Mouse (Mus musculus) midbrain, embryonic 14.5 days (tissue): ENCODE data around the gene Tenm3. TPM values are rescaled to one million over a fixed set of nuclear protein-coding genes. Genes with fewer than 3 reads are reported as not detected.

ENCODE experiments used
- ATAC-seq: fragments of 200-750 bp; cut with Nextera tagmentation; 2 replicates; pipeline ENCODE4 v1.8.0; 2017; ENCODE audit warnings: moderate number of reproducible peaks, moderate library complexity; ENCODE audit not compliant: low FRiP score, low TSS enrichment
- DNase-seq: peaks from one replicate; pipeline ENCODE4 v3.0.0-alpha.2; 2015
- H3K27ac ChIP-seq: fragments of 300-500 bp; sonication (generic); replicated peaks from 2 replicates; pipeline ENCODE4 v1.5.1; 2014; ENCODE audit warnings: mild to moderate bottlenecking, low read depth, low read length, moderate library complexity
- H3K27me3 ChIP-seq: fragments of 300-500 bp; sonication (generic); 2 replicates; pipeline ENCODE4 v1.6.1; 2014; ENCODE audit warnings: low read length, control low read depth, mixed read lengths; ENCODE audit not compliant: control insufficient read depth, insufficient read depth
- H3K36me3 ChIP-seq: fragments of 300-500 bp; sonication (generic); 2 replicates; pipeline ENCODE4 v1.6.1; 2014; ENCODE audit warnings: low read length, control low read depth; ENCODE audit not compliant: control insufficient read depth, insufficient read depth
- H3K4me1 ChIP-seq: fragments of 300-500 bp; sonication (generic); 2 replicates; pipeline ENCODE4 v1.6.1; 2014; ENCODE audit warnings: mild to moderate bottlenecking, antibody characterized with exemption, low read length, control low read depth; ENCODE audit not compliant: control insufficient read depth, insufficient read depth
- H3K4me2 ChIP-seq: fragments of 300-500 bp; sonication (generic); 2 replicates; pipeline ENCODE4 v1.6.1; 2014; ENCODE audit warnings: mild to moderate bottlenecking, low read length, moderate library complexity
- H3K4me3 ChIP-seq: fragments of 300-500 bp; sonication (generic); replicated peaks from 2 replicates; pipeline ENCODE4 v1.5.1; 2014; ENCODE audit warnings: low read depth, low read length
- H3K9ac ChIP-seq: fragments of 300-500 bp; sonication (generic); replicated peaks from 2 replicates; pipeline ENCODE4 v1.6.1; 2014; ENCODE audit warnings: mild to moderate bottlenecking, low read length, moderate library complexity
- H3K9me3 ChIP-seq: fragments of 300-500 bp; sonication (generic); 2 replicates; pipeline ENCODE4 v1.6.1; 2016; ENCODE audit warnings: low read length, control low read depth, mixed read lengths; ENCODE audit not compliant: control insufficient read depth
- WGBS: fragments of 180-500 bp; shearing (Covaris S2); extraction: QIAGEN DNeasy Blood & Tissue Kit; methylation state at CpG from one replicate; pipeline ENCODE4 v1.1.7; 2014; 5-methylcytosine and 5-hydroxymethylcytosine counted together
- polyA plus RNA-seq: library from polyadenylated mRNA; unstranded; fragments of >200 nt; fragmentation: Nextera tagmentation; extraction: Ambion mirVana; gene quantifications from 2 replicates; pipeline ENCODE4 v1.2.1, GENCODE M21; 2014

Tenm3 gene
- polyA plus RNA-seq, 1 experiment from 2014 or later = 61.6 TPM

DNA sequence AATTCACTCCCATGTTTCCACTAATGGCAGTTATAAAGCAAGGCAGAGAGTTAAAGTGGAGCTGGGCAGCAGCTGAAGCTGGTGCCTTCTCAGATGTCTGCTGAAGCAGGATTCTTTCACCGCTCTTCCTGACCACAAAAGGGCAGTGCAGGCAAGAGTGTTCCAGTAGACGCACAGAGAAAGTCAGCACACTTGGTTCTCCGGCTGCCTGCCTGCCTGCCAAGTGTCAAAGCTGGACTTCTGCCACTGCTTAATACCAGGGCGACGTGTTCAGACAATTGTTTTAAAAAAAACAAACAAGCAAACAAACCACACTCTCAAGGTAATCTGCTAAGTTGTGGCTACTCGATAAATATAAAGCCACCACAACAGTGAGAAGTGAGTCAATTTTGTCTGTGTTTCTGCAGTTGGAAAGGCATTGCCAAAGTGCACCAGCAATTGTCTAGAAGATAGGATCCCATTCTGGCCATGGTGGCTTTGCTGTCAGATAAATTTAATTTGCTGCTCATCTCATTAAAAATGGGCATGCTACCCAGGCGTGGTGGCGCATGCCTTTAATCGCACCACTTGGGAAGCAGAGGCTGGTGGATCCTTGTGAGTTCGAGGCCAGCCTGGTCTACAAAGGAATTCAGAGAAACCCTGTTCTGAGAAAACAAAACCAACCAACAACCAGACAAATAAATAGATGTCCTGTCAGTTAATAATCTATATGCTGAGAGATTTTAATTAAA is 152.9 kb downstream of the Tenm3 start:
- H3K27me3 ChIP-seq = no peaks in the 10 kb centered on the region
- H3K9ac ChIP-seq = no peak overlapping the region
- DNase-seq (peak; percentile 48), ATAC-seq (no peak)
- no peaks in the 10 kb centered on the region for H3K36me3 ChIP-seq
- H3K27ac ChIP-seq = no peak overlapping the region
- H3K4me3 ChIP-seq = no peak overlapping the region
- H3K9me3 ChIP-seq = no peaks in the 10 kb centered on the region
- WGBS = 75% methylated on average over 10 of the region's 10 CpGs
- H3K4me1 ChIP-seq = no peaks in the 10 kb centered on the region
- H3K4me2 ChIP-seq = no peak overlapping the region

DNA sequence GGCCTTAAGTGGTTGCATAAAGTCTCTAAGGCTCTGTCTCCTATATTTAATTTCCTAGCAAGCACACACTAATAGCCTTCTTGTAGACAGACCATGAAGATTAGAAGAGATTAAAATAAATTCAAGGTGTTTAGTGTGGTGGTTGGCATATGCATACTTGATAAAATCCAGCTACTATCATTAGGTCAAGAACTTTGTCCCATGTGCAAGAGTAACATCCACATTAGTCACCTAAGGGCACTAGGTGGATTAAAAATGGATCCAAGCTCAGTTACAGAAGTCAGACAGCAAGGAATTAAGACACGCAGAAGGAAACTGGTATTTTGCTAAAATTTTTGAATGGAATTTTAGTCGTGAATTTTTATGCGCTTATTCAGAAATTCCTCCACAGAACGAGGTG is 155.0 kb downstream of the Tenm3 start:
- no peak overlapping the region for H3K27ac ChIP-seq
- 88% methylated on average over 4 of the region's 4 CpGs for WGBS
- ATAC-seq (no peak), DNase-seq (no peak)
- H3K4me1 ChIP-seq = no peaks in the 10 kb centered on the region
- H3K27me3 ChIP-seq = no peaks in the 10 kb centered on the region
- no peaks in the 10 kb centered on the region for H3K36me3 ChIP-seq
- no peak overlapping the region for H3K9ac ChIP-seq
- no peak overlapping the region for H3K4me3 ChIP-seq
- H3K9me3 ChIP-seq = no peaks in the 10 kb centered on the region
- H3K4me2 ChIP-seq = no peak overlapping the region

DNA sequence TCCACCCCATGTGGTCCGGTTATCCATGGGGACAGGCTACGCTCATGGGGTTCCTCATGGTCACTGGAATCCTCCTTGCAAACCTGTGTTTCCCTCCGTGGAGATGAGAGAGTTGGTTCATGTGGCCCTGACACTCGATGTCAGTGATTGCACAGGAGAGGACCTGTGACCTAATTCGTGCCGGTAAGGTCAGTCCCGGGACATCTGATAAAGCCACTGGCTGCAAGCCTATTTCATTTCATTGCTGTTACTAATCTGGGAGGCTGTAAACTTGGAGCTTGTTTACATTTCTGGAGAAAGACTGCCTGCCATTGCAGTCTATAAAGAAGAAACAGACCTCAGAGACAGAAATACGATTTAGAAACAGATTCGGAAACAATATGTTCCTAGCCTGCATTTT is 155.6 kb downstream of the Tenm3 start:
- ATAC-seq (no peak), DNase-seq (no peak)
- no peak overlapping the region for H3K4me2 ChIP-seq
- no peak overlapping the region for H3K9ac ChIP-seq
- H3K4me1 ChIP-seq = no peaks in the 10 kb centered on the region
- 89% methylated on average over 9 of the region's 9 CpGs for WGBS
- H3K36me3 ChIP-seq = no peaks in the 10 kb centered on the region
- no peaks in the 10 kb centered on the region for H3K9me3 ChIP-seq
- H3K27ac ChIP-seq = no peak overlapping the region
- H3K4me3 ChIP-seq = no peak overlapping the region
- H3K27me3 ChIP-seq = no peaks in the 10 kb centered on the region

DNA sequence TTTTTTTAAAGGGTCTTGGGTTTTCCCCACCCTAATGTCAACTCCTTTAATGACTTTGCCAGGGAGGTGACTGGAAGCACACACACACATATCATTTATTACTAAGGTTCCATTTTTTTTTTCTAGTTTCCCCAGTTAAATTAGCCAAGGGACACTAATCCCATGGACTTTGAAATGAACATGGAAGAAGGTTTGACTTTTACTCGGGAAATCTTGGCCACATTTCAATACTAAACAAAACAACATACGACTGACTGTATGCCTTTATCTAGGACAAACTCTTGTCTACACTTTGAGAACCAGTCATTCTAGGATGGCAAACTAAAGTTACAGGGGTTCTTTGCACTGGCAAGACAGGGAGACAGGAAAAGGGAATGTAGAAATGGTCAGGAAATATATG is 170.3 kb downstream of the Tenm3 start:
- Histone ChIP-seq H3K36me3 (peaks cover 5% of the 10 kb centered on the region; the same call in 1 of the 2 replicates), H3K9ac (no peak overlapping the region), H3K4me3 (no peak overlapping the region), H3K9me3 (no peaks in the 10 kb centered on the region), H3K4me1 (no peaks in the 10 kb centered on the region), H3K4me2 (no peak overlapping the region), H3K27me3 (no peaks in the 10 kb centered on the region), H3K27ac (no peak overlapping the region)
- ATAC-seq = no peak
- 86% methylated on average over 2 of the region's 2 CpGs for WGBS
- DNase-seq = no peak

DNA sequence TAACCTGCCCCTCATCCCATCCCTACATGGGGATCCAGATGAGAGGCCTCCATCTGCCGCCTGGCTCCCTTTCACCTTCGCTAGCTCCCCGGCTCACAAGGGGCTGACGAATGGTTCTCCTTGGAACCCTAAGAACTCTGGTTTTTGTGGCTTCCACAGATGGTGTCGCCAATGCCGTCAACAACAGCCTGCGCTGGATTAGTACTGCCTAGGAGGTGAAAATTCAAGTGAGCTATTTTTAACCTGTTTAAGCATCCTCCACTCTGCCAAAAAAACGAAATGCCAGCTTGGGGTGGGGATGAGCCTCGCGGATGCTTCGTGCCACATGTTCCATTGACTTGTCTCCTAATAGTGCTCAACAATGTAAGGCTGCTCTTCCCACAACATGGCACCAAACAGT is 171.3 kb downstream of the Tenm3 start:
- Histone ChIP-seq H3K4me3 (no peak overlapping the region), H3K9ac (no peak overlapping the region), H3K27me3 (no peaks in the 10 kb centered on the region), H3K4me2 (no peak overlapping the region), H3K27ac (no peak overlapping the region), H3K36me3 (peaks cover 5% of the 10 kb centered on the region; the same call in 1 of the 2 replicates), H3K9me3 (no peaks in the 10 kb centered on the region), H3K4me1 (no peaks in the 10 kb centered on the region)
- DNase-seq = no peak
- 94% methylated on average over 11 of the region's 11 CpGs for WGBS
- ATAC-seq = no peak

DNA sequence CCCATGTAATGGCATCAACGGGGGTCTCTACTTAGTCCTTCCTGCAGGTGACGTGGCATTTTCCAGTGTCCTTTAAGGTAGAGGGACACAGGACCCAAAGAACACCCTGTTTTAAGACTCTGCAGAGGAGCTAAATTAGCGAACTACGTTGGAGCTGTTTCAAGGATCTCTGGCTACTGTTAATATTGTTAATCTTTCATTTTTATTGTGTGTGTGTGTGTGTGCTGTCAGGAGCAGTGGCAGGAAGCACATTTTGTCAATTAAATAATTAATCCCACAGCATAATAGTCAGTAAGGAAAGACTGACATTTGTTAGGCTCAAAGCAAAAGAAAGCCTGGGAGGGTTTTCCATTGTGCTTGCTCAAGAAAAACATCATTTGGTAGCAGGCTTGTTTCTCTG is 172.4 kb downstream of the Tenm3 start:
- no peaks in the 10 kb centered on the region for H3K27me3 ChIP-seq
- no peak for DNase-seq
- H3K27ac ChIP-seq = no peak overlapping the region
- H3K36me3 ChIP-seq = peaks cover 5% of the 10 kb centered on the region; the same call in 1 of the 2 replicates
- H3K4me3 ChIP-seq = no peak overlapping the region
- no peak overlapping the region for H3K9ac ChIP-seq
- 80% methylated on average over 4 of the region's 4 CpGs for WGBS
- no peak for ATAC-seq
- no peaks in the 10 kb centered on the region for H3K9me3 ChIP-seq
- H3K4me1 ChIP-seq = no peaks in the 10 kb centered on the region
- H3K4me2 ChIP-seq = no peak overlapping the region

DNA sequence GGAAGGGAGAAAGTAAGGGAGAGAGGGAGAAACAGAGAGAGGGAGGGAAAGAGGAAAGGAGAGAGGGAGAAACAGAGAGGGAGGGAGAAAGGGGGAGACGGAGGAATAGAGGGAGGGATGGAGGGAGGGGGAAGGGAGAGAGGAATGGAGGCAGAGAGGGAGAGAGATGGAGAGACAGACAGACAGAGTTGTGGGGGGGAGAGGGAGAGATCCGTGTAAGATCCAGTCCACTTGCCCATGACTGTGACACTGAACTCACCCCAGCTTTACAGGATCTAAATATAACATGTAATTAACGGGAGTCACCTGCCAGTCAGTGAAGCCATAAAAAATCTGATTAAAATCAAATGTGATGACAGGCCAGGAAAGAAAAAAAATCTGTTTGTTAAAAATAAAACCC is 172.9 kb downstream of the Tenm3 start:
- H3K27ac ChIP-seq = no peak overlapping the region
- no peaks in the 10 kb centered on the region for H3K27me3 ChIP-seq
- no peaks in the 10 kb centered on the region for H3K9me3 ChIP-seq
- H3K36me3 ChIP-seq = peaks cover 5% of the 10 kb centered on the region; the same call in 1 of the 2 replicates
- H3K4me2 ChIP-seq = no peak overlapping the region
- no peak overlapping the region for H3K9ac ChIP-seq
- no peaks in the 10 kb centered on the region for H3K4me1 ChIP-seq
- H3K4me3 ChIP-seq = no peak overlapping the region
- 58% methylated on average over 3 of the region's 3 CpGs for WGBS
- no peak for ATAC-seq
- DNase-seq = no peak

DNA sequence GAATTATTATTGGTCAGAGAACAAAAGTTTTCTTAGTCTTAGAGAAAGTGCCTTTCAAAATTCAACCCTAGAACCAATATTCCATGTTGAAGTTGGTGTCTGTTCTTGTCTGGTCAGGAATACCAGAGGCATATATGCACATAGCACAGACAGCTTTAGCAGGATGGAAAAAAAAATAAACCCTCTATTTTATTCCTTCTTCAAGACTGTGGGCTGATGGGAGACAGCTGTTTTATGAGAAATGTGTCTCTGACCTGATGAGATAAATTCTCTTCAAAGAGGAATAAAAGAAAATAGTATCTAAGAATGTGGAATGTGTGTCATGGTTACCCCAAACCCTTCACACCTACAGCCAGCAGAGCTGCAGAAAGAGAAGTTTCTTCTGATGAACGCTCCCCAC is 173.4 kb downstream of the Tenm3 start:
- H3K9me3 ChIP-seq = no peaks in the 10 kb centered on the region
- WGBS = 76% methylated on average over 1 of the region's 1 CpGs
- no peak overlapping the region for H3K27ac ChIP-seq
- ATAC-seq (no peak), DNase-seq (no peak)
- no peaks in the 10 kb centered on the region for H3K4me1 ChIP-seq
- no peak overlapping the region for H3K9ac ChIP-seq
- no peaks in the 10 kb centered on the region for H3K27me3 ChIP-seq
- H3K4me3 ChIP-seq = no peak overlapping the region
- H3K4me2 ChIP-seq = no peak overlapping the region
- peaks cover 5% of the 10 kb centered on the region; the same call in 1 of the 2 replicates for H3K36me3 ChIP-seq

DNA sequence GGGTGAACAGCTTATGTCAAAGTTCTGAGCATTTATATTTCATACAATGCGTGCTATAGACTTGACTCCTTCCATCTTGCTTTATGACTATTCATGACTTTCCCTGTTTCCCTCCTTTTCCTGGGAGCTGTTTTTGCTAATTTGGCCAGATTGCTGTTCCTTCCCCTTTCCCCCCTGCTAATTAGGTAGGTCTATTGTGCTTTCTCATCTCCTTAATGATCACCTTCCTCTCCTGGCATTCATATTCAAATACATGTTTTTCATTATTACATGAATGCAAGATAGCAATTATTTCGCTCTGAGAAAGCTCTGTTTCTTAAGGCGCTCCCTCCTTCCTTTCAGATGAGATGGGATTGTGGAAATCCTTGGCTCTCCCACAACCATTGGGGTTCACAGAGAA is 178.6 kb downstream of the Tenm3 start:
- no peak for DNase-seq

More for the DNA sequence above, 178.6 kb downstream of the Tenm3 start:
- no peaks in the 10 kb centered on the region for H3K9me3 ChIP-seq
- no peak overlapping the region for H3K27ac ChIP-seq
- 88% methylated on average over 3 of the region's 3 CpGs for WGBS
- no peak overlapping the region for H3K4me3 ChIP-seq
- no peak overlapping the region for H3K9ac ChIP-seq
- H3K4me2 ChIP-seq = no peak overlapping the region
- no peaks in the 10 kb centered on the region for H3K27me3 ChIP-seq
- no peaks in the 10 kb centered on the region for H3K4me1 ChIP-seq
- no peaks in the 10 kb centered on the region for H3K36me3 ChIP-seq
- no peak for ATAC-seq
